Mouse (Mus musculus) layer of hippocampus, postnatal 14 days (tissue): ENCODE data around the gene Cdkn1b. TPM values are rescaled to one million over a fixed set of nuclear protein-coding genes. Genes with fewer than 3 reads are reported as not detected.

Experiments used
- DNase-seq, 2 experiments: peaks; one replicate each; pipeline ENCODE4 v3.0.0; 2021 to 2022; ENCODE audit warnings: low spot score in 2 of 2, mixed read lengths in 1 of 2
- long read RNA-seq, 2 experiments: library from polyadenylated mRNA; stranded (forward); transcript quantifications; one replicate each; pipeline ENCODE4 v2.0.0; 2021
- total RNA-seq, 2 experiments: library from RNA; stranded (reverse); gene quantifications; 2 replicates each; pipeline ENCODE4 v1.2.3; 2021

Cdkn1b gene
- total RNA-seq, result 10 to 100 TPM; 55.5 to 57.1 TPM
- long read RNA-seq, experiment 1, result 0 reads
- long read RNA-seq, experiment 2, partial matches to known transcripts, result 2 of 2 reads
- long read RNA-seq, experiment 2, other reads (novel, unspliced or antisense), result 0 of 2 reads

- peak; percentile 93 to 95 for DNase-seq
Measured at GRCm38 (mm10) chr6:134920190-134921013, at the start of gene Cdkn1b. Gene Cdkn1b, plus strand, starts transcription at chr6:134920401.

GRCm38 (mm10) chr6:134870887-134871286 is 49.3 kb upstream of the Cdkn1b start:
- no peak for DNase-seq

- DNase-seq, result no peak
Measured at GRCm38 (mm10) chr6:134872236-134872635, 48.0 kb upstream of the Cdkn1b start.

- no peak for DNase-seq
Measured at GRCm38 (mm10) chr6:134873018-134873417, 47.2 kb upstream of the Cdkn1b start.

- DNase-seq, result no peak
Measured at GRCm38 (mm10) chr6:134876795-134877194, 43.4 kb upstream of the Cdkn1b start.

GRCm38 (mm10) chr6:134877276-134877675 is 42.9 kb upstream of the Cdkn1b start:
- DNase-seq, result no peak

- DNase-seq, result no peak
Measured at GRCm38 (mm10) chr6:134877892-134878291, 42.3 kb upstream of the Cdkn1b start.

- no peak for DNase-seq
Measured at GRCm38 (mm10) chr6:134879556-134879955, 40.6 kb upstream of the Cdkn1b start.

GRCm38 (mm10) chr6:134880046-134880445 is 40.2 kb upstream of the Cdkn1b start:
- DNase-seq, result peak in 1 of 2 experiments; percentile 39

GRCm38 (mm10) chr6:134883661-134884060 is 36.5 kb upstream of the Cdkn1b start:
- no peak for DNase-seq

- DNase-seq, result no peak
Measured at GRCm38 (mm10) chr6:134885515-134885914, 34.7 kb upstream of the Cdkn1b start.

GRCm38 (mm10) chr6:134886475-134886874 is 33.7 kb upstream of the Cdkn1b start:
- DNase-seq, result no peak

- DNase-seq, result peak; percentile 24 to 40
Measured at GRCm38 (mm10) chr6:134887008-134887407, 33.2 kb upstream of the Cdkn1b start.

GRCm38 (mm10) chr6:134887711-134888449 is 32.3 kb upstream of the Cdkn1b start:
- peak; percentile 78 to 94 for DNase-seq

GRCm38 (mm10) chr6:134888563-134889017 is 31.6 kb upstream of the Cdkn1b start:
- DNase-seq, result peak; percentile 63 to 77

- no peak for DNase-seq
Measured at GRCm38 (mm10) chr6:134889763-134890162, 30.4 kb upstream of the Cdkn1b start.

- no peak for DNase-seq
Measured at GRCm38 (mm10) chr6:134890436-134890835, 29.8 kb upstream of the Cdkn1b start.

- DNase-seq, result no peak
Measured at GRCm38 (mm10) chr6:134896570-134897436, 23.4 kb upstream of the Cdkn1b start.

- peak; percentile 96 to 98 for DNase-seq
Measured at GRCm38 (mm10) chr6:134897443-134898094, 22.6 kb upstream of the Cdkn1b start.
